Mouse (Mus musculus): ENCODE results near the gene Gm438.

DNA sequence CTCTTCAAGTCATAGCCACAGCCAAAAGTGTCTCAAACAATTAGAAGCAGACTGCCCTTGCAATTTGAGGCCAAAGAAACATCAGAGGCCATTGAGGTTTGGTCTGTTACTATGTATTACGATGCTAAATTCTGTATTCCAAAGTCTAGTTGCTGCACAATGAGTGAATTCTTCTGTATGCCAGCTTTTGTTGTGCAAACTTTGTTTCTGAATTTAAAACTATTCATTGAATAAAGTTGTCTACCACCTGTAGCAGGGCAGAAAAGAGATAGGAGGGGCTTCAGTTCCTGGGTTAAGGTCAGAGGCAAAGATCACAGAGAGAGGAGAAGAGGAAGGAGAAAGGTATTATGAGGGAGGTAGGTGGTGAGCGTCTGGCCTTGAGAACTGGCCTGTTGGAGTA lies 38.3 kb upstream of the Gm438 start:
- TF ChIP-seq CTCF (IDR thresholded peaks at IDR 0.05; ENCODE audit: borderline replicate concordance, control insufficient read depth, extremely low read depth, insufficient read depth, low read length, poor library complexity) = no peak
- TF ChIP-seq POLR2A (IDR thresholded peaks at IDR 0.05; ENCODE audit: control insufficient read depth, extremely low read depth, insufficient read depth, low read length, poor library complexity) = no peak
